Comparison of ENCODE assay signal across 8 mouse cellular contexts in the genomic region with DNA sequence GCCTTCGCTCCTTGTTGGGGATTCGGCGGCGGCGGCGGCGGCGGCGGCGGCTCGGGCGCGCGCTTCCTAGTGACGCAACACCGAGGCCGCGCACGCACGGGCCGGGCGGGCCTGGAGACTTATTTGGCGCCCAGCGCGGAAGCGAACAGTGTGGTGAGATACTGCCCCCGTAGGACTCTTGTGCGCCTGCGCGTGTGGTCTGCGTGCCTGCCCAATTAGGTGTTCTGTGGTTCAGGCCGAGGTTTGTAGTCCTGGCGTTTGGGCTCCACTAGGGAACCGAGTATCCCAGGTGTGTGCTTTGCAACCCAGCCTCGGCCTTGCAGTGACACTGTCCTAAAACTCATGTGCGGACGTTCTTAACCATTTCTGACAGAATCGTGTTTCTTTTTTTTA. TPM values are rescaled to one million over a fixed set of nuclear protein-coding genes. Genes with fewer than 3 reads are reported as not detected.
DNase-seq lines count a peak whose midpoint lies in the region; ATAC-seq and TF ChIP-seq lines count a peak whose summit lies in the region.
"Not testable (repeated sequence)": the region's sequence is repeated elsewhere in the genome, so short reads cannot be mapped to it uniquely, and the experiment has no call there.

A gene (minus strand): TSS at position 78 of the 393 bp plus-strand sequence.

- peaks cover 19% of the 10 kb centered on the region for H3K4me1 ChIP-seq in hindbrain, embryonic 10.5 days (replicated peaks)
- peaks cover 11% of the 10 kb centered on the region; the same call in 1 of the 2 replicates for H3K4me1 ChIP-seq in lung, postnatal 0 days (ENCODE audit: insufficient read depth, low read depth, low read length)

- peak; percentile 98 for DNase-seq in MN1 (ENCODE audit: low spot score)
- DNase-seq in cerebellum, adult 9-10 months = peak; percentile 97
- DNase-seq in hindbrain, embryonic 10.5 days (ENCODE audit: low spot score) = peak; percentile 91
- DNase-seq in layer of hippocampus, adult 9-11 months = peak; percentile 96
- peak; percentile 98 for DNase-seq in lung, postnatal 0 days (ENCODE audit: low spot score)
- peak; percentile 81 for DNase-seq in ovary, postnatal 14 days (ENCODE audit: low spot score)
- DNase-seq in thymus, postnatal 14 days = peak; percentile 93

- TF ChIP-seq EP300 in lung, postnatal 0 days (IDR thresholded peaks at IDR 0.05) = not testable (repeated sequence)

- under 1% methylated on average over 37 of the region's 38 CpGs for WGBS in hindbrain, embryonic 10.5 days
- 6% methylated on average over 34 of the region's 38 CpGs for WGBS in lung, postnatal 0 days

- peak within 1 kb of the TSS; percentile 75 for H3K9ac ChIP-seq in lung, postnatal 0 days (replicated peaks; ENCODE audit: low read depth)

- not testable (repeated sequence) for H3K27me3 ChIP-seq in hindbrain, embryonic 10.5 days (ENCODE audit: insufficient read depth, poor library complexity, severe bottlenecking); lung, postnatal 0 days (replicated peaks; ENCODE audit: insufficient read depth, low read length)

- peak within 1 kb of the TSS; percentile 76 for H3K4me3 ChIP-seq in hindbrain, embryonic 10.5 days
- H3K4me3 ChIP-seq in lung, postnatal 0 days (ENCODE audit: low read depth, low read length) = peak within 1 kb of the TSS; percentile 75

- peak within 1 kb of the TSS; percentile 98 for H3K27ac ChIP-seq in hindbrain, embryonic 10.5 days
- H3K27ac ChIP-seq in lung, postnatal 0 days (ENCODE audit: low read length) = peak within 1 kb of the TSS; percentile 94

- TF ChIP-seq CTCF in lung, postnatal 0 days (IDR thresholded peaks at IDR 0.05) = peak; percentile 51

- peaks cover 36% of the 10 kb centered on the region for H3K36me3 ChIP-seq in hindbrain, embryonic 10.5 days
- H3K36me3 ChIP-seq in lung, postnatal 0 days (ENCODE audit: insufficient read depth, low read length) = not testable (repeated sequence)

- peak within 1 kb of the TSS; percentile 70 for H3K4me2 ChIP-seq in lung, postnatal 0 days (replicated peaks; ENCODE audit: low read depth, low read length)

- peak; percentile 96 for ATAC-seq in frontal cortex, adult (ENCODE audit: low TSS enrichment)
- ATAC-seq in lung, postnatal 0 days = peak; percentile 97

- not testable (repeated sequence) for H3K9me3 ChIP-seq in hindbrain, embryonic 10.5 days; lung, postnatal 0 days (ENCODE audit: low read length)

RNA-seq across cellular contexts. Expression of the gene that starts here (rescaled TPM):
- 19.0 and 20.0 TPM in 2 replicates for polyA plus RNA-seq in hindbrain, embryonic 10.5 days (2016; fragmentation: Nextera tagmentation; extraction: Ambion mirVana)
- 7.6 and 7.8 TPM in 2 replicates for polyA plus RNA-seq in lung, postnatal 0 days (2015; fragmentation: Nextera tagmentation; extraction: Ambion mirVana)

Comparison
In these comparisons a context has a peak if more than half of its experiments do, and no peak if none do; other contexts are left out.
1. Peak in every context shown above with its lines: DNase-seq, ATAC-seq, H3K4me3 ChIP-seq and H3K27ac ChIP-seq.